Mouse (Mus musculus): ENCODE results near the gene Map4. TPM values are rescaled to one million over a fixed set of nuclear protein-coding genes. Genes with fewer than 3 reads are reported as not detected.

Gene Map4
- total and polyA plus RNA-seq, 3 experiments, result 14.4 to 45.8 (median 28.9) TPM

- H3K79me2 ChIP-seq (replicated peaks; ENCODE audit: control insufficient read depth, extremely low read depth, insufficient read depth, poor library complexity, severe bottlenecking), result no peaks in the 10 kb centered on the region
- no peak overlapping the region for H3K4me3 ChIP-seq (replicated peaks in 1 of 3; ENCODE audit: low read depth in 2 of 3, low read length in 2 of 3, poor library complexity in 1 of 3)
- no peaks in the 10 kb centered on the region for H3K9me3 ChIP-seq (replicated peaks; ENCODE audit: low read length)
- H3K4me1 ChIP-seq (ENCODE audit: control insufficient read depth in 1 of 2, insufficient read depth in 2 of 2), result peaks cover 0 to 10% of the 10 kb centered on the region in 2 experiments; a peak in 2 of 4 replicates
- dilution Hi-C loops (cut with MboI; ENCODE audit: extremely low pct_ligation_motif_present, extremely low pct_unique_long_range_greater_than_20kb, low sequenced_read_pairs), result no loop called here
- H3K4me2 ChIP-seq (ENCODE audit: insufficient read depth, low read depth, poor library complexity, severe bottlenecking), result no peak overlapping the region
- in situ Hi-C loops (cut with MboI; ENCODE audit: low pct_ligation_motif_present, low pct_unique_long_range_greater_than_20kb, low sequenced_read_pairs), result no loop called here
- H3K27me3 ChIP-seq (replicated peaks), result no peaks in the 10 kb centered on the region
- TF ChIP-seq NELFE (IDR thresholded peaks at IDR 0.05; ENCODE audit: low read depth, low read length) (no peak), RCOR1 (conservative IDR thresholded peaks at IDR 0.05; ENCODE audit: low read depth, low read length) (no peak), IRF4 (IDR thresholded peaks at IDR 0.05; ENCODE audit: low read depth, low read length) (no peak), ZC3H11A (IDR thresholded peaks at IDR 0.05; ENCODE audit: low read depth, low read length) (no peak), POLR2AphosphoS2 (IDR thresholded peaks at IDR 0.05; ENCODE audit: low read depth, low read length) (no peak), KAT2A (IDR thresholded peaks at IDR 0.05; ENCODE audit: insufficient replicate concordance, low read length) (no peak), TCF12 (IDR thresholded peaks at IDR 0.05; ENCODE audit: low read depth, low read length) (no peak), MXI1 (IDR thresholded peaks at IDR 0.05; ENCODE audit: low read depth, low read length) (no peak), MAX (IDR thresholded peaks at IDR 0.05; ENCODE audit: low read length) (no peak), MAZ (IDR thresholded peaks at IDR 0.05; ENCODE audit: low read depth, low read length) (no peak), MEF2A (IDR thresholded peaks at IDR 0.05; ENCODE audit: borderline replicate concordance, low read depth, low read length) (no peak), ETS1 (conservative IDR thresholded peaks at IDR 0.05; ENCODE audit: low read depth, low read length) (no peak), CHD1 (IDR thresholded peaks at IDR 0.05; ENCODE audit: low read depth, low read length) (no peak), CHD2 (IDR thresholded peaks at IDR 0.05; ENCODE audit: low read length) (no peak), BHLHE40 (IDR thresholded peaks at IDR 0.05; ENCODE audit: low read depth, low read length) (no peak), PAX5 (IDR thresholded peaks at IDR 0.05; ENCODE audit: low read length) (no peak), CTCF (conservative IDR thresholded peaks at IDR 0.05 in 1 of 2, IDR thresholded peaks at IDR 0.05 in 1 of 2; ENCODE audit: low read depth in 2 of 2, low read length in 2 of 2) (no peak), NRF1 (IDR thresholded peaks at IDR 0.05; ENCODE audit: low read depth, low read length) (no peak), JUN (IDR thresholded peaks at IDR 0.05; ENCODE audit: insufficient read depth, low read depth, low read length) (no peak)
- no peak overlapping the region for H3K9ac ChIP-seq (ENCODE audit: insufficient read depth, low read depth)
- H3K27ac ChIP-seq (ENCODE audit: insufficient read depth, low read depth), result no peak overlapping the region
- DNase-seq (ENCODE audit: extremely low read depth), result no peak
- H3K36me3 ChIP-seq (replicated peaks in 1 of 2; ENCODE audit: control insufficient read depth in 1 of 2, insufficient read depth in 1 of 2, low read length in 1 of 2), result peaks cover 0 to under 1% of the 10 kb centered on the region in 2 experiments
These were observed 24.0 kb upstream of the Map4 start for GRCm38 (mm10) chr9:109907300-109907699.

- Histone ChIP-seq H3K4me1 (ENCODE audit: control insufficient read depth in 1 of 2, insufficient read depth in 2 of 2) (peaks cover 0 to 13% of the 10 kb centered on the region in 2 experiments; a peak in 2 of 4 replicates), H3K4me2 (ENCODE audit: insufficient read depth, low read depth, poor library complexity, severe bottlenecking) (no peak overlapping the region), H3K79me2 (replicated peaks; ENCODE audit: control insufficient read depth, extremely low read depth, insufficient read depth, poor library complexity, severe bottlenecking) (no peaks in the 10 kb centered on the region), H3K4me3 (replicated peaks in 1 of 3; ENCODE audit: low read depth in 2 of 3, low read length in 2 of 3, poor library complexity in 1 of 3) (no peak overlapping the region), H3K9ac (ENCODE audit: insufficient read depth, low read depth) (no peak overlapping the region), H3K27ac (ENCODE audit: insufficient read depth, low read depth) (no peak overlapping the region), H3K36me3 (replicated peaks in 1 of 2; ENCODE audit: control insufficient read depth in 1 of 2, insufficient read depth in 1 of 2, low read length in 1 of 2) (no peaks in the 10 kb centered on the region), H3K27me3 (replicated peaks) (no peaks in the 10 kb centered on the region), H3K9me3 (replicated peaks; ENCODE audit: low read length) (no peaks in the 10 kb centered on the region)
- dilution Hi-C loops (cut with MboI; ENCODE audit: extremely low pct_ligation_motif_present, extremely low pct_unique_long_range_greater_than_20kb, low sequenced_read_pairs) (no loop called here), in situ Hi-C loops (cut with MboI; ENCODE audit: low pct_ligation_motif_present, low pct_unique_long_range_greater_than_20kb, low sequenced_read_pairs) (no loop called here)
- peak; percentile 54 for DNase-seq (ENCODE audit: extremely low read depth)
- TF ChIP-seq NELFE (IDR thresholded peaks at IDR 0.05; ENCODE audit: low read depth, low read length) (0 out of 2 replicates have a peak, but pooled peaks have one; percentile 35), MAX (IDR thresholded peaks at IDR 0.05; ENCODE audit: low read length) (0 out of 2 replicates have a peak, but pooled peaks have one; percentile 18), BHLHE40 (IDR thresholded peaks at IDR 0.05; ENCODE audit: low read depth, low read length) (no peak), TBP (conservative IDR thresholded peaks at IDR 0.05; ENCODE audit: low read depth, low read length) (peak; percentile 60; the same call in 1 of the 2 replicates)
These were observed 23.3 kb upstream of the Map4 start for GRCm38 (mm10) chr9:109907774-109908465.

All from CH12.LX (cell line).